Mouse (Mus musculus): Measurements from ENCODE around the gene Aifm2. TPM values are rescaled to one million over a fixed set of nuclear protein-coding genes. Genes with fewer than 3 reads are reported as not detected.
A peak's percentile ranks its signal among the peaks of the same experiment; 100 is the strongest.

Aifm2 gene
- total and polyA plus RNA-seq, 2 experiments from 2014 or later = 19.2 to 21.4 TPM

- Histone ChIP-seq H3K36me3 (ENCODE audit: insufficient read depth, low read length) (no peaks in the 10 kb centered on the region), H3K4me2 (ENCODE audit: low read depth, low read length, poor library complexity, severe bottlenecking) (no peak overlapping the region), H3K27ac (ENCODE audit: low read depth, low read length) (no peak overlapping the region), H3K9me3 (ENCODE audit: low read length) (no peaks in the 10 kb centered on the region), H3K4me1 (ENCODE audit: insufficient read depth, low read length) (no peaks in the 10 kb centered on the region), H3K27me3 (ENCODE audit: insufficient read depth, low read length) (0 out of 2 replicates have a peak, but pooled peaks cover 2% of the 10 kb centered on the region), H3K9ac (replicated peaks; ENCODE audit: low read length, poor library complexity, severe bottlenecking) (no peak overlapping the region), H3K4me3 (ENCODE audit: low read depth, low read length) (no peak overlapping the region)
- 76% methylated on average over 3 of the region's 3 CpGs for WGBS
- TF ChIP-seq CTCF (IDR thresholded peaks at IDR 0.05) = no peak
- no peak for DNase-seq (ENCODE audit: low spot score)
- ATAC-seq (ENCODE audit: low FRiP score) = no peak
Observed at GRCm38 (mm10) chr10:61713601-61714000, 1.5 kb upstream of the Aifm2 start.

DNA sequence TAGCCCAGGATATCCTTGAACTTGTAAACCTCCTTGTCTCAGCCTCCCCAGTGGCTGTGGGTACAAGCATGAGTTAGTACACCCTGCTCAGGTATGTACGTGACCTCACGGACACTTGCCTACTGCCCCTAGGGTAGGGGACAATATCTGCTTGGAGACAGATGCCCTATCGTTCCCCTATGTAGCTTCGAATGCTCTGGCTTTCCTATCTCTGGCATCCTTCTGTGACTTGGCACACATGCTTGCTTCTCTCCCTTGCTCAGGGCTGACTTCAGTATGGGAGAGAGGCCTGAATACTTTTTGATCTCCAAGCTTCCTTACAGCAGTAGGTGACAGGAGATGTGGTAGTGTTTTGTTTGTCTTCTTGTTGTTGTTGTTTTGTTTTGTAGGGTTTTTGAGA lies 917 bp upstream of the Aifm2 start:
- TF ChIP-seq CTCF (IDR thresholded peaks at IDR 0.05) = no peak
- DNase-seq (ENCODE audit: low spot score) (no peak), ATAC-seq (ENCODE audit: low FRiP score) (no peak)
- no peaks in the 10 kb centered on the region for H3K4me1 ChIP-seq (ENCODE audit: insufficient read depth, low read length)
- H3K9ac ChIP-seq (replicated peaks; ENCODE audit: low read length, poor library complexity, severe bottlenecking) = no peak overlapping the region
- H3K9me3 ChIP-seq (ENCODE audit: low read length) = no peaks in the 10 kb centered on the region
- H3K4me3 ChIP-seq (ENCODE audit: low read depth, low read length) = no peak overlapping the region
- no peaks in the 10 kb centered on the region for H3K36me3 ChIP-seq (ENCODE audit: insufficient read depth, low read length)
- H3K27ac ChIP-seq (ENCODE audit: low read depth, low read length) = no peak overlapping the region
- H3K4me2 ChIP-seq (ENCODE audit: low read depth, low read length, poor library complexity, severe bottlenecking) = no peak overlapping the region
- WGBS = 96% methylated on average over 4 of the region's 4 CpGs
- H3K27me3 ChIP-seq (ENCODE audit: insufficient read depth, low read length) = 0 out of 2 replicates have a peak, but pooled peaks cover 2% of the 10 kb centered on the region

- WGBS = 5% methylated on average over 10 of the region's 11 CpGs
- TF ChIP-seq CTCF (IDR thresholded peaks at IDR 0.05) = no peak
- Histone ChIP-seq H3K36me3 (ENCODE audit: insufficient read depth, low read length) (no peaks in the 10 kb centered on the region), H3K9me3 (ENCODE audit: low read length) (no peaks in the 10 kb centered on the region), H3K4me3 (ENCODE audit: low read depth, low read length) (peak overlapping the region; percentile 53), H3K27ac (ENCODE audit: low read depth, low read length) (no peak overlapping the region), H3K4me2 (ENCODE audit: low read depth, low read length, poor library complexity, severe bottlenecking) (peak overlapping the region; percentile 85), H3K9ac (replicated peaks; ENCODE audit: low read length, poor library complexity, severe bottlenecking) (peak overlapping the region; percentile 69), H3K4me1 (ENCODE audit: insufficient read depth, low read length) (no peaks in the 10 kb centered on the region), H3K27me3 (ENCODE audit: insufficient read depth, low read length) (0 out of 2 replicates have a peak, but pooled peaks cover 2% of the 10 kb centered on the region)
- ATAC-seq (ENCODE audit: low FRiP score) (peak; percentile 31; the same call in 1 of the 2 replicates), DNase-seq (ENCODE audit: low spot score) (no peak)
Observed at GRCm38 (mm10) chr10:61715462-61715837, 387 bp downstream of the Aifm2 start.

DNA sequence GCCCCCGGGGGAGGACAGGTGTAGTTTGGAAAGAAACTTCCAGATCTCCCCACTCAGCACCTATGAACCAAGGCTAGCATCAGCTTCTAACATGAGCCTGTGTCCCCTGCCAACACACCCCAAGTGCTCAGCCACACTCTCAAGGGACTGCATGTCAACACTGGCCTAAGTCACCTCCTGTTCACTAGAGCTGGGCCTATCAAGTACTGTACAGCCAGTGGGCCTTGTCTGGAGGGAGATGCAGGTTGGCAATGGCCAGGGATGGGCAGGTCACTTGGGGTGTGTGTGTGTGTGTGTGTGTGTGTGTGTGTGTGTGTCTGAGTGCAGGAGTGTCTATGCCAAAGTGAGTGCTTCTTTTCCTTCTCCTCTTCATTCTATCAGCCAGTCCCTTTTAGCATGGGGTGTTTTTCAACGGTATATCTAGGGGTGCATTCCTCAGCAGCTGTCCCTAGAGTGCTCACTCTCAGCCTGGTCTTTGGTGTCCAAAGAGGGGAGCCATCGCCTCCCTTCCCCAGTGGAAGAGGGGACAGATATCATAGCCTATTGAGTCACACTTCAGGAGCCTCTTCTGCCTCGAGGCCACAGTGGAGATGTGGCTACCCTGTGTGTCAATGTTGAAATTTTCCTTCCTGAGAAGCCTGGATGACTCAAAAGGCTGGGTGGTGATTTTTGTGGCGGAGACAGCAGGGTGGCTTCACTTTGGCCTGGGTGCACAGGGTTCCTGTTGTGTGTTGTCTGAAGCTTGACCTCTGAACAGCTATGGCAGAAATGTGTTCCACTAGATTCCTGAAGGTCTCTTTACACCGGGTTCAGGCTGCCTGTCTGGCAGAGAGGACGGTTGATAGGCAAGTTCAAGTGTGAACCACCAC lies 1.2 kb downstream of the Aifm2 start:
- TF ChIP-seq CTCF (IDR thresholded peaks at IDR 0.05) = no peak
- DNase-seq (ENCODE audit: low spot score) = no peak
- H3K9ac ChIP-seq (replicated peaks; ENCODE audit: low read length, poor library complexity, severe bottlenecking) = no peak overlapping the region
- WGBS = 83% methylated on average over 7 of the region's 7 CpGs
- H3K9me3 ChIP-seq (ENCODE audit: low read length) = no peaks in the 10 kb centered on the region
- peak overlapping the region; percentile 85 for H3K4me2 ChIP-seq (ENCODE audit: low read depth, low read length, poor library complexity, severe bottlenecking)
- no peak overlapping the region for H3K27ac ChIP-seq (ENCODE audit: low read depth, low read length)
- H3K27me3 ChIP-seq (ENCODE audit: insufficient read depth, low read length) = 0 out of 2 replicates have a peak, but pooled peaks cover 2% of the 10 kb centered on the region
- no peaks in the 10 kb centered on the region for H3K36me3 ChIP-seq (ENCODE audit: insufficient read depth, low read length)
- H3K4me1 ChIP-seq (ENCODE audit: insufficient read depth, low read length) = no peaks in the 10 kb centered on the region
- peak overlapping the region; percentile 53 for H3K4me3 ChIP-seq (ENCODE audit: low read depth, low read length)
- no peak for ATAC-seq (ENCODE audit: low FRiP score)

DNA sequence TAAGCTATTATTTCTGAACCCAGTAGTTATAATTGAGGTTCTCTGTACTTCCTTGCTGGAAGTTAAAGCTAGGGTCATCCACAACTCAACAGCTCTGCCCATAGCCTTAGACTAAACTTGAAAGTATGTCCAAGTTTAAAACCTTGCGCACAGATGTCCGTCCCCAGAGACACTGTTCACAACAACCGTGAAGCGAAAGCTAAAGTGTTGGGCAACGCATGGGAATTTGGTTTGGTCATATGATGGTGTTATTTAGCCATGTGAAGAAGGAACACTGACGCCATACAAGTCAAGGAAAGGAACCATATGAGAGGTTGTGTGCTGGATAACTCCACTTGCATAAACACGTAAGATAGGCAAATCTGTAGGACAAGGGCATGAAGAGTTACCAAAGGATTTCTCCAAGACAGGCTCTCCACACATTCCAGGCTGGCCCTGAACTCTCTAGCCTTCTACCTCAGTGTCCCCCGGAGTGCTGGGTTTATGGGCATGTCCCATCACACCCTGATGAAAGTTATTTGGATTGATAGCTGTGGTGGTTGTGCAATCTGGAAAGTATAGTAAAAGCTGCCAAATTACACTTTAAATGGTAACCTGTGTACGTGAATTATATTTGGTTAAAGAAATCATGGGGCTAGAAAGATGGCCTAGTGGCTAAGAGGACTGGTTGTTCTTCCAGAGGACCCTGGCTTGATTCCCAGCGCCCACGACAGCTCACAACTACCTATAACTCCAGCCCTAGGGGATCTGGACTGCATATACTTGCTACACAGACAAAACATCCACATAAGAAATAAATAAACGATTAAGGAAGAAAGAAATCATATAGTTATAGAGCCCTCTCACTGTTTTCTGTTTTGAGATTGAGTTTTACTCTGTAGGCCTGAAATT lies 2.6 kb downstream of the Aifm2 start:
- Histone ChIP-seq H3K4me3 (ENCODE audit: low read depth, low read length) (no peak overlapping the region), H3K4me1 (ENCODE audit: insufficient read depth, low read length) (no peaks in the 10 kb centered on the region), H3K9me3 (ENCODE audit: low read length) (no peaks in the 10 kb centered on the region), H3K27me3 (ENCODE audit: insufficient read depth, low read length) (no peaks in the 10 kb centered on the region), H3K27ac (ENCODE audit: low read depth, low read length) (no peak overlapping the region), H3K9ac (replicated peaks; ENCODE audit: low read length, poor library complexity, severe bottlenecking) (no peak overlapping the region), H3K4me2 (ENCODE audit: low read depth, low read length, poor library complexity, severe bottlenecking) (no peak overlapping the region), H3K36me3 (ENCODE audit: insufficient read depth, low read length) (no peaks in the 10 kb centered on the region)
- WGBS = 91% methylated on average over 12 of the region's 12 CpGs
- no peak for TF ChIP-seq CTCF (IDR thresholded peaks at IDR 0.05)
- DNase-seq (ENCODE audit: low spot score) (no peak), ATAC-seq (ENCODE audit: low FRiP score) (no peak)
